Mouse (Mus musculus): Measurements from ENCODE around the gene Snrk. TPM values are rescaled to one million over a fixed set of nuclear protein-coding genes. Genes with fewer than 3 reads are reported as not detected.

The Snrk gene
- 70.1 TPM for polyA plus RNA-seq (2014; fragmentation: Illumina TruSeq; extraction: RNeasy Lipid Tissue Mini Kit (QIAGEN cat#74804); ENCODE audit: low read depth, low replicate concordance)

DNA sequence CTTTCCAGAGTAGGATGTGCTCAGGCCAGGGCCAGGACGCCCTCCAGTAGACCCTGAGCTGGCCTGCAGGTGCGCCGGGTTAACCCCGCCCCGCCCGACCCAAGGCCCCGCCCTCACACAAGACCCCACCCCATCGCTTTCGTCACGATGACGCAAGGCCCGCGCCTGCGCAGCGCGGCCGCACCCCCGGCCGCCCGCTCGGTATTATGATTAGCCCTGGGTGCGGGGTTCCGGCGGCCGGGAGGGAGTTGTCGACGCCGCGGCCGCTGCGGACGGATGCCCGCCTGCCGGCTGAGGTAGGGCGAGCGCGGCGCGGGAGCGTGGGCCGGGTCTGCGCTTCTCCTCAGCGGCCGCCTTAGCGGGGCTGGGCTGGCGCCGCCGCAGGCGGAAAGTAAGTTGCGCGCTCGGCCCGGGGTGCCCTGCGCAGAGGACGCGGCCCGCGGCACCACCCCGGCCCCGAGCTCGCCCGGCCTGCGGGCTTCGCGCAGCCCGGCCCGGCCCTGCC, at the start of gene Snrk:
Gene Snrk (plus strand): TSS at position 155 of the 505 bp plus-strand sequence.

Other genes with a start within 250 kb of the Snrk start
- 2.6 TPM for gene Ackr2, start 218.9 kb upstream of the Snrk start, polyA plus RNA-seq (2014; fragmentation: Illumina TruSeq; extraction: RNeasy Lipid Tissue Mini Kit (QIAGEN cat#74804); ENCODE audit: low read depth, low replicate concordance)
- not detected for gene Cyp8b1, start 201.0 kb upstream of the Snrk start, polyA plus RNA-seq (2014; fragmentation: Illumina TruSeq; extraction: RNeasy Lipid Tissue Mini Kit (QIAGEN cat#74804); ENCODE audit: low read depth, low replicate concordance)
- 2.5 TPM for gene Fam198a, start 166.3 kb upstream of the Snrk start, polyA plus RNA-seq (2014; fragmentation: Illumina TruSeq; extraction: RNeasy Lipid Tissue Mini Kit (QIAGEN cat#74804); ENCODE audit: low read depth, low replicate concordance)
- gene Pomgnt2, start 120.2 kb upstream of the Snrk start, polyA plus RNA-seq (2014; fragmentation: Illumina TruSeq; extraction: RNeasy Lipid Tissue Mini Kit (QIAGEN cat#74804); ENCODE audit: low read depth, low replicate concordance) = 9.2 TPM
- gene Ano10, start 177.2 kb downstream of the Snrk start, polyA plus RNA-seq (2014; fragmentation: Illumina TruSeq; extraction: RNeasy Lipid Tissue Mini Kit (QIAGEN cat#74804); ENCODE audit: low read depth, low replicate concordance) = 68.4 TPM
- 79.6 TPM for gene Abhd5, start 234.3 kb downstream of the Snrk start, polyA plus RNA-seq (2014; fragmentation: Illumina TruSeq; extraction: RNeasy Lipid Tissue Mini Kit (QIAGEN cat#74804); ENCODE audit: low read depth, low replicate concordance)